Mouse (Mus musculus): ENCODE results near the gene Zfp770. TPM values are rescaled to one million over a fixed set of nuclear protein-coding genes. Genes with fewer than 3 reads are reported as not detected.

Gene Zfp770
- polyA plus RNA-seq, 1 experiment from 2014 or later = 1.8 TPM

Small RNA genes lying within 50 kb of the gene (microRNA-seq; reads per million reads assigned to microRNA genes)
- gene Mir7002 = not detected

Other genes with a start within 250 kb of the Zfp770 start
- gene Gjd2, start 187.8 kb downstream of the Zfp770 start, polyA plus RNA-seq (2016; fragmentation: Nextera tagmentation; extraction: Ambion mirVana) = 0.04 TPM in 1 of 2 replicates, not detected in the other
- 9.2 and 20.4 TPM in 2 replicates for gene Actc1, start 147.9 kb downstream of the Zfp770 start, polyA plus RNA-seq (2016; fragmentation: Nextera tagmentation; extraction: Ambion mirVana)
- gene Aqr, start 14.4 kb downstream of the Zfp770 start, polyA plus RNA-seq (2016; fragmentation: Nextera tagmentation; extraction: Ambion mirVana) = 36.2 and 37.4 TPM in 2 replicates

All from liver, embryonic 12.5 days (tissue).